Mouse (Mus musculus) bone marrow, adult 2 months (tissue): ENCODE results near the gene Olfr576. TPM values are rescaled to one million over a fixed set of nuclear protein-coding genes. Genes with fewer than 3 reads are reported as not detected.

Experiments used
- H3K27ac ChIP-seq: fragments of 200-500 bp; 2 replicates; pipeline ENCODE4 v1.5.1; 2012; ENCODE audit warnings: low read depth, mild to moderate bottlenecking, control low read depth, inconsistent platforms, low read length; ENCODE audit not compliant: control insufficient read depth, poor library complexity, insufficient read depth
- H3K4me1 ChIP-seq: fragments of 200-500 bp; 2 replicates; pipeline ENCODE4 v1.6.1; 2011; ENCODE audit warnings: low read length; ENCODE audit not compliant: control insufficient read depth, insufficient read depth
- H3K4me3 ChIP-seq: fragments of 200-500 bp; replicated peaks from 2 replicates; pipeline ENCODE3; 2011; ENCODE audit warnings: mild to moderate bottlenecking, low read depth, low read length, control low read depth; ENCODE audit not compliant: control insufficient read depth
- CTCF ChIP-seq: fragments of 200-500 bp; IDR thresholded peaks from 2 replicates; pipeline ENCODE4 v1.5.1; 2011; ENCODE audit warnings: low read length, control low read depth; ENCODE audit not compliant: control insufficient read depth, insufficient read depth
- POLR2A ChIP-seq: fragments of 200-500 bp; IDR thresholded peaks from 2 replicates; pipeline ENCODE4 v1.6.1; 2011; ENCODE audit warnings: low read depth, mild to moderate bottlenecking, control low read depth, low read length, borderline replicate concordance; ENCODE audit not compliant: control insufficient read depth
- WGBS: fragments of 180-500 bp; shearing (Covaris S2); methylation state at CpG from one replicate; pipeline ENCODE4 v1.1.7; 2018; 5-methylcytosine and 5-hydroxymethylcytosine counted together
- polyA plus RNA-seq: library from polyadenylated mRNA; stranded (reverse); fragments of >200 nt; gene quantifications from 2 replicates; pipeline ENCODE4 v1.2.4, GENCODE M21; 2011; ENCODE audit warnings: low replicate concordance; ENCODE audit not compliant: missing spikeins, insufficient read depth, insufficient read length

Gene Olfr576
- not detected in 2 replicates for polyA plus RNA-seq

DNA sequence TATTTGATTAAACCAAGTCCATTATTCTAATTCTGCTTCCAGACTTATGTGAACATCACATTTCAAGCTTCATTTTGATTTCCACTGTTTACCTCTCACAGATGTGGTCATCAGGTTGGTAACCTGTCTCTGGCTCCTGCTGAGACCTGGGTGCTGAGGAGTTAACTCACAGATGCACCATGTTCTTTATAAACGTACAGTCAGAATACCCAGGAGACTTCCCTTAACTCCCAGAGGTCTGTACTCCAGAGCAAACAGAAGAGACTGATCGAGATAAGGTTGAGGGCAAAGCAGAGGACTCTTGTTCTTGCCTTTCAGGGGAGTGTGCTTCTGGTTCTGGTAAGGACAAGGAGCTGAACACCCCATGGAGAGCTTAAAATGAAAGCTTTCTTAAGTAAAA is at the start of gene Olfr576:
Gene Olfr576 (plus strand): TSS at position 301 of the 400 bp plus-strand sequence.
- TF ChIP-seq POLR2A: no peak
- no peak for TF ChIP-seq CTCF
- Histone ChIP-seq H3K4me1 (no peaks in the 10 kb centered on the region), H3K27ac (no peak within 1 kb of the TSS), H3K4me3 (no peak within 1 kb of the TSS)
- 33% methylated on average over 2 of the region's 2 CpGs for WGBS

DNA sequence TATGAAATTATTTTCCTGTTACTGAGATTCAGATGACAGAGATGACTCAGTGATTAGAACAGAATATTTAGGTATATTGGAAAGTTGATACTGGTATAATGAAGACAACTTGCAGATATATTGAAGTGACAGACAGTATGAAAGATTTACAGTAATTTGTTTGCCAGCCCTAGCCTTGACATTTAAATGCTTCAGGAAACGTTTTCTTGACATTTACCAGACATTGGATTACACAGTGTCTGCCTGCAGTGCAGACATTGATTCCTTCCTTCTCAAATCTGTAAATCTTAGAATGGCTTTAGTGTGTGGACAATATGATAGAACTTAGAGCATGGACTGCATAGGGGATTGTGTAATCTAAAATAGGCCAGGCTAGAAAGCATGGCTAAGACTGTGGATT is 47.2 kb upstream of the Olfr576 start:
- TF ChIP-seq POLR2A (no peak), CTCF (no peak)
- H3K4me3 ChIP-seq: no peak overlapping the region
- no peak overlapping the region for H3K27ac ChIP-seq
- WGBS: 30% methylated on average over 1 of the region's 1 CpGs
- H3K4me1 ChIP-seq: no peaks in the 10 kb centered on the region

GRCm38 (mm10) chr7:102916405-102916804 is 46.1 kb upstream of the Olfr576 start:
- H3K27ac ChIP-seq: no peak overlapping the region
- no peaks in the 10 kb centered on the region for H3K4me1 ChIP-seq
- TF ChIP-seq CTCF (no peak), POLR2A (no peak)
- H3K4me3 ChIP-seq: no peak overlapping the region
- 71% methylated on average over 5 of the region's 5 CpGs for WGBS

DNA sequence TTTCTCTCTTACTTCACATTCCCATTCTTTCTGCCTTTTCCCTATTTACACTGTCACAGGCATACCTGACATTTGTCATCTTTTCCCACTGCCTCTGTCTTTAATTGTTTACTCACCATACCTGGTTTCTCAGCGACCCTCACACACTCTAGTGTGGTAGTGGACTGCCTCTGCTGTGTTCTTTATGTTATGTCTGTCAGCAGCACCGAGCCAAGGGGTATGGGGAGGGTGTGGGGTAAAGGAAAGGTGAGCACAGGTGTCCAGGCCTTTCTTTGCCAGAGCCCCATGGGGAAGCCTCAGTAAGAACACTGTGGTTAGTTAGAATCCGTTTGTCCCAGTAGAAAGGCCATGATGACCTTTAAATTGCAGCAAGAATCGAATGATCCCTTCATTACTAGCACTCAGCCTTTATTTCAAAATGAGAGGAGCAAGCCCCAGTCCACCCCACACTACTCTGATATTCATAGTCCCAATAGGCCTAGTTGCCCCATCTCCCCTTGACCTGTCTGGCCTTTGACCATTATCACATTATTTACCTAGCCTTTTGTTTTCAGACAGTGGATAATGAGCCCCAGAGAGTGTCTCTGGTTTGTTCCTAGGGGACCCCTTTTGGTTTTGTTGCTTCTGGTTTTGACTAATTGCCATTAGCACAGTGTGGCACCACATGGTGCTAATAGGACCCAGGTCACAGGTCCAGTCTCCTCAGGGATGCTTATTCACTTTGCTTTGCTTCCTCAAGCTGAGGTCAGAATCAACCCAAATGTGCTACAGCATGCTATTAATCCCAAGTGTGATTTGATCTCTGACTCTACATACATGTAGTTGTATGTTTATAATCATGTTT is 45.2 kb upstream of the Olfr576 start, which contains the start of gene Olfr571:
Gene Olfr571 (minus strand): TSS at position 505 of the 844 bp plus-strand sequence.
- no peak for TF ChIP-seq CTCF
- no peak for TF ChIP-seq POLR2A
- WGBS: 72% methylated on average over 4 of the region's 4 CpGs

GRCm38 (mm10) chr7:102919632-102920031 is 42.8 kb upstream of the Olfr576 start:
- H3K4me1 ChIP-seq: no peaks in the 10 kb centered on the region
- H3K4me3 ChIP-seq: no peak overlapping the region
- no peak for TF ChIP-seq POLR2A
- no peak for TF ChIP-seq CTCF
- 8% methylated on average over 1 of the region's 1 CpGs for WGBS
- H3K27ac ChIP-seq: no peak overlapping the region

More for the DNA sequence above, 45.2 kb upstream of the Olfr576 start, which contains the start of gene Olfr571:
- no peaks in the 10 kb centered on the region for H3K4me1 ChIP-seq
- H3K27ac ChIP-seq: no peak within 1 kb of the TSS
- no peak within 1 kb of the TSS for H3K4me3 ChIP-seq

DNA sequence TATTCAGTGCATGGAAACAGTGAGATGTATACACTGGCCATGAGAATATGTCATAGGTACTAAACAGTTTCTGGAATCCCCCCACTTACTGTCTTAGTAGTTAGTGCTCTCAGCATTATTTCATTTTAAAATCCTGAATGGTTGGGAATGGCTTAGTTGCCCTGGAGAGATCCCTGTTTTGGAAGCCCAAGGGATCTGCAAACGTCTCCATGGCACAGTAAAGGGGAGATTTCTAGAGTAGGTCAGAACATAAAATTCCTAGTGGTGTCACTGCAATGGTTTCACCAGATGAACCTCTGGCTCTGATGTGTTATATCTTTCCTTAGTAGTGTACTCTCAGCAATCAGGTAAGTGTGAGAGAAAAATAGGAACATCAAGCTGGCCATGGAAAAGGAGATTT is 38.4 kb upstream of the Olfr576 start, which contains the start of gene Olfr572:
Gene Olfr572 (plus strand): TSS at position 301 of the 400 bp plus-strand sequence.
- no peak within 1 kb of the TSS for H3K27ac ChIP-seq
- 67% methylated on average over 1 of the region's 1 CpGs for whole genome bisulfite sequencing
- H3K4me1 ChIP-seq: no peaks in the 10 kb centered on the region
- no peak within 1 kb of the TSS for H3K4me3 ChIP-seq
- TF ChIP-seq POLR2A (no peak), CTCF (no peak)

GRCm38 (mm10) chr7:102927105-102927504 is 35.4 kb upstream of the Olfr576 start:
- H3K4me1 ChIP-seq: no peaks in the 10 kb centered on the region
- 13% methylated on average over 3 of the region's 3 CpGs for WGBS
- H3K4me3 ChIP-seq: no peak overlapping the region
- TF ChIP-seq CTCF (no peak), POLR2A (no peak)
- no peak overlapping the region for H3K27ac ChIP-seq

DNA sequence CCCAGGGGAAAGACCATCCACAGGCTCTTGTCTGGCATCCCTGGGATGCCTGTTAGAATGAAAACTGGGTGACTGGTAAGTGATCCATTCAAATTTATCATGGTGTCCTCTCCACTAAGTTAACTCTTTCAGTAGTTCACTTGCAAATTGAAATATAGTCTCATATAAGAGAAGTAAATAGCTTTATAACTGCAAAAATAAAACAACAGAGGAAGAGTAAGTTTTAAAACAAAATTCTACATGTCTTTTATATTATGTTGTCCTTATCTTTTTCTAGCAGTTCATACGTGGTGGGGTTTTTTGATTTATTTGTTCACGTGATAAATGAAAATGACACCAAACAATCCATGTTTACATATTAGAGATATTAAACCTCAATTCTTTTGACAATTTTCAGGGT is 20.0 kb upstream of the Olfr576 start, which contains the start of gene Olfr573-ps1:
Gene Olfr573-ps1 (minus strand): TSS at position 101 of the 400 bp plus-strand sequence.
- no peaks in the 10 kb centered on the region for H3K4me1 ChIP-seq
- TF ChIP-seq CTCF (no peak), POLR2A (no peak)
- WGBS: 87% methylated on average over 2 of the region's 2 CpGs
- no peak within 1 kb of the TSS for H3K4me3 ChIP-seq
- H3K27ac ChIP-seq: no peak within 1 kb of the TSS
